Mouse (Mus musculus) large intestine, adult 2 months (tissue): ENCODE measurements around the gene Cav1. TPM values are rescaled to one million over a fixed set of nuclear protein-coding genes. Genes with fewer than 3 reads are reported as not detected.

Experiments used
- DNase-seq: peaks from one replicate; pipeline ENCODE4 v3.0.0-alpha.2; 2012; ENCODE audit warnings: low read depth, low spot score
- WGBS: fragments of 180-500 bp; shearing (Covaris S2); methylation state at CpG from one replicate; pipeline ENCODE4 v1.1.7; 2018; 5-methylcytosine and 5-hydroxymethylcytosine counted together
- polyA plus RNA-seq: library from polyadenylated mRNA; depleted of rRNA; stranded (reverse); fragments of >200 nt; gene quantifications from 2 replicates; pipeline ENCODE4 v1.2.3, GENCODE M21; 2012

The Cav1 gene
- polyA plus RNA-seq, 1 experiment, result 118 TPM

GRCm38 (mm10) chr6:17316294-17317166, 10.4 kb downstream of the Cav1 start:
- 51% methylated on average over 15 of the region's 15 CpGs for WGBS
- DNase-seq, result no peak

DNA sequence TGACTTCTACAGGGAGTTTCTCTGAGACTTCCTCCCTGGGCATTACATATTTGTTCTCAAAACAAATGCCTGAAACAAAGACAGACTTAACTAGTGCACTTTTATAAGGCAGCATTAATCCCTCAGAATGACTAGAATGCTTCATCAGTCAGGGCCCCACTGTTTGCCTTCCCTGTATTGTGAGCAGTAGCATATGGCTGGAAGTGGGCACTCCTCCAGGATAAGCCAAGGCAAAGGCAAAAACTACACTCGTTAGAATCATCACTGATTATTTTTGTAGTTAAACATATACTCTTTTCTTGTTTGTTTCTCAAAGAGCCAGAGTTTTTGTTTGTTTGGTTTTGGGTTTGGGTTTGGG, 11.0 kb downstream of the Cav1 start:
- WGBS, result 6% methylated on average over 1 of the region's 1 CpGs
- DNase-seq, result no peak

DNA sequence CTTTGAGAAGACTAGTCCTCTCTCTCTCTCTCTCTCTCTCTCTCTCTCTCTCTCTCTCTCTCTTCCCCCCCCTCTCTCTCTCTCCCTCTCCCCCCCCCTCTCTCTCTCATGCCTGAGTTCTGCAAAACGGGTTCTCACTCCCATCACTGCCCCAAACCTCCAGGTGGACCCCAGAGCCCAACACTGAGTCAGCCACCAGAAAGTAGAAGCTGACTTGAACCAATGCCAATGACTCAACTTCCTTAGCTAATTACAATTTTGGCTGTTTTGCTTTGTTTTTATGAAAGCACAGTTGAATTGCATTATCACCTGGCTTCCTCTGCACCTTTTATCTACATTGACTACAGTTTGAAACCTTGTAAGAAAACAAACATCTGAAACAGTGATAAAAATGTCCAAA, 11.8 kb downstream of the Cav1 start:
- DNase-seq, result no peak

DNA sequence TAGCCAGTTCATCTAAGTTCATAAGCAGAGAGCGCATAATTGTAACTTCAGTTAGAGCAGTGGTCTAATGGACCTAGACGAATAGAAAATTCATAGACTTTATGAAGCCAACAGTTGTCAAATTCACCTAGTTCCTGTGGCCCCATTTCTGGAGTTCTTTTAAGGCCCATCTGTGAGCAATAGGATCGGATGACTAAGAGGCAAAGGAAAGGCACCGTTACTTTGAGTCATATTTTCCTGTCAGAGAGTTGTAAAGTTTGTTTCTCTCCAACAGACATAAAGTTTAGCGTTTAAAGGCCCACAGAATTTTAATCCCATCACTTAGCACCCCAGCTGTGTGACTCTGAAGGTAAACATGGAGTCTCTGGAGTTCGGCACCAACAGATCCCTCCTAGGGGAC, 15.8 kb downstream of the Cav1 start:
- 63% methylated on average over 6 of the region's 6 CpGs for WGBS

More for the DNA sequence above, 11.8 kb downstream of the Cav1 start:
- WGBS, result 43% methylated on average over 1 of the region's 1 CpGs

GRCm38 (mm10) chr6:17327216-17327615, 21.1 kb downstream of the Cav1 start:
- WGBS, result 51% methylated on average over 11 of the region's 11 CpGs
- DNase-seq, result no peak

More for the DNA sequence above, 15.8 kb downstream of the Cav1 start:
- no peak for DNase-seq

DNA sequence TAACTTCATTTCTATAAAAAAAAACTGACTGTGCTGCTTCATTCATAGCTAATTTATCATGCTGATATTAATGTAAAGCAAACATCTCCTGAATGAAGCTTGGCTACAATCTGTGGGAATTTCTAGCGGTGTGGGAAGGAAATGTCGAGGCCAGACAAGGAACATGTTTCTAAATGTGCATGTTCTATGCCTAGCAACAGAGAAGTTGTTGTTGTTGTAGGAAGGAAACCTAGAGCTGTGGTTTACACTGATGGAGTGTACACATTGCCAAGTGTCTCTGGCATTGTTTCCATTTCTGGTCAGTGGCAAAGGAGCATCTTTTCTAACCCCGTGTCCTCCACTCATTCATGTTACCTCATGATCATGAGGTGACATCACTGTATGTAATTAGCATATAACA, 23.7 kb downstream of the Cav1 start:
- WGBS, result 48% methylated on average over 3 of the region's 3 CpGs
- no peak for DNase-seq

GRCm38 (mm10) chr6:17337724-17338123, 31.6 kb downstream of the Cav1 start:
- no peak for DNase-seq
- 94% methylated on average over 2 of the region's 2 CpGs for WGBS

- 12% methylated on average over 2 of the region's 2 CpGs for WGBS
- no peak for DNase-seq
Measured at GRCm38 (mm10) chr6:17340406-17340805, 34.3 kb downstream of the Cav1 start.

DNA sequence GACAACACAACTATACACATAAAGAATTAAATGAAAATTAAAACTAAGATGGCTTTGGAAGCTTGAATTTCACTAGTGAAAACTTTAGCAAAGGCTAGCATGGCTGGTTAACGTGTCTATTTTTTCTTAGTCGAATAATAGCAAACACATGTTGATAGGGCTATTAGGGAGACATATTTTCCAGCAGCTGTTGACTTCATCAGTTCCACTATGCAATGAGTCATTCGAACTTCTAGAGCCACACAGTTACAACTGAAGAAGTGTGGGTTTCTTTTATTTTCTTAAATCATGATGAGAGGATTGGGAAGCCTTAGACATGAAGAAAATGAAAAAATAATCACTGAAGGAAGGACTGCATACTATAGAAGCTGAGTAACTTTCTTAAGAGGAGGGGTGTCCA, 41.9 kb downstream of the Cav1 start:
- 69% methylated on average over 3 of the region's 3 CpGs for WGBS
- no peak for DNase-seq

DNA sequence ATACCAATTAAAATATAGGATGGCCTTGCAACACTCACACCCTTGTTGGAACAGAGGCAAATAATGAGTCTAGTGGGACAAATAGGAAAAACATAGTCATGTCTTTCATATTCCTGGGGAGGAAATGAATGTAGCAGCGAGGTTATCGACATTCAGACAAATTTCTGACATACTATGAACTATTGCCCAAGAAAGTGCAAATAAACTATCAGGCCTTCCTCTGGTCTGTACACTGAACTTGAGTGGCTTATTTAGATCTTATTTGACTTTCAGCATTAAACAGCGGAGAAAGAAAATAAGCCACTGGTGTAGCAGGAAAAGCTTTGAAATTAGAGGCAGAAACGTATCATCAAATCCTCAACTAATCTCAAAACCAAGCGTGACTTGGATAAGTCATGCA, 44.7 kb downstream of the Cav1 start:
- 85% methylated on average over 5 of the region's 5 CpGs for WGBS
- DNase-seq, result no peak

GRCm38 (mm10) chr6:17358896-17359690, 53.0 kb downstream of the Cav1 start:
- DNase-seq, result peak; percentile 35
- 14% methylated on average over 6 of the region's 6 CpGs for WGBS

- DNase-seq, result peak; percentile 6
- WGBS, result 32% methylated on average over 3 of the region's 3 CpGs
Measured at GRCm38 (mm10) chr6:17362771-17363170, 56.6 kb downstream of the Cav1 start.

DNA sequence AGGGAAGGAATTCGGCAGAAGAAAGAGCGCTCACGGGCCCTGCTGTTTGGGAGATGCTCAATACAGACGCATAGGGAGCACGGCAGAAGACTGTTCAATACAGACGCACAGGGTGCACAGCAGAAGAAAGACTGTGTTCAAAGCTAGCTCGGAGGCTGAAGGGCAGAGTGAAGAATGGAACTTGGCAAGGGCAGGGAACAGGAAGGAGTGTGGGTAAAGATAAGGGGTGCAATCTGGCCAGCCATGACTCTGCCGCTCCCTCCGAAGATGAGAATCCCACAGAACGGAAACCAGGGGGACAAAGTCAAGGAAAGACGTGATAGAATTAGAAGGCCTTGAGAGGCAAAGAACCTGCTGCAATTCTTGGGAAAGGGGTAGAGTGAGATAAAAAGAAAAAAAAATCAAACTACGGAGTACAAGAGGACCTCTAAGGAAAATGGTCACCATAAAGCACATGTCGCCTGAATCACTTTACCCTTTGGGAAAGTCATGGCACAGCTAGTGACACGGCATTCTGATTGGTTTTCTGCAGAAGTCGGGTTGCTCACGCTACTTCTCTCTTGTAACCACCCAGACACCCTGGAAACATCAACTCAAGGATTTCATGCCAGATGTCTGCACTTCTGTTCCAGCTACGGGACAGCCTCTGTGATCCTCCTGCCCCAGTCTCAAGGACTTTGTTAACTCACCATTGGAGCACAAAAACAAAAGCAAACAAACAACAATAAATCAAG, 57.5 kb downstream of the Cav1 start:
- 77% methylated on average over 17 of the region's 17 CpGs for WGBS
- DNase-seq, result no peak

- no peak for DNase-seq
- 84% methylated on average over 5 of the region's 5 CpGs for WGBS
Measured at GRCm38 (mm10) chr6:17374326-17374725, 68.2 kb downstream of the Cav1 start.

GRCm38 (mm10) chr6:17377371-17377770, 71.2 kb downstream of the Cav1 start:
- 25% methylated on average over 2 of the region's 2 CpGs for WGBS
- DNase-seq, result no peak

GRCm38 (mm10) chr6:17380102-17380501, 74.0 kb downstream of the Cav1 start:
- 59% methylated on average over 3 of the region's 3 CpGs for WGBS

GRCm38 (mm10) chr6:17381690-17382089, 75.6 kb downstream of the Cav1 start:
- DNase-seq, result no peak
- WGBS, result 74% methylated on average over 6 of the region's 6 CpGs

More at GRCm38 (mm10) chr6:17380102-17380501, 74.0 kb downstream of the Cav1 start:
- DNase-seq, result no peak

DNA sequence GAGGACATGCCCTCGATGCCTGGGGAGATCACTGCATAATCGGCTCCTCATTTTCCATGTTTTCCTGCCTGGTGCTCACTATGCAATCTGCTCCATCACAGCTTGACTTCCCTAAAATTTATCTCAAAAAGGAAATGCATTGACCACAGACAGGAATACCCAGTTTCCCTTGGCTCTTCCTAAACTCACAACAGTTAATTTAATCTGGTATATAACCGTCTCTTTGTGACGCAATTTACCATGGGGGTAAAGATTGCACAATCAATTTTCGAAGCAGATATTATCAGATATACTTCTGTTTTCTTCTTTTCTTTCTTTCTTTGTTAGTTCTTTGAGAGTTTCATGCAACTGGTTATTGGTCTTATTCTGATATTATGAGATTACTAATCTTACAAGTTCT, 79.4 kb downstream of the Cav1 start:
- 68% methylated on average over 5 of the region's 5 CpGs for WGBS

GRCm38 (mm10) chr6:17387991-17388710, 82.0 kb downstream of the Cav1 start:
- 71% methylated on average over 2 of the region's 2 CpGs for WGBS

More for the DNA sequence above, 79.4 kb downstream of the Cav1 start:
- DNase-seq, result no peak

More at GRCm38 (mm10) chr6:17387991-17388710, 82.0 kb downstream of the Cav1 start:
- no peak for DNase-seq
